Comparison of ENCODE assay signal across 34 mouse cellular contexts in the genomic region with DNA sequence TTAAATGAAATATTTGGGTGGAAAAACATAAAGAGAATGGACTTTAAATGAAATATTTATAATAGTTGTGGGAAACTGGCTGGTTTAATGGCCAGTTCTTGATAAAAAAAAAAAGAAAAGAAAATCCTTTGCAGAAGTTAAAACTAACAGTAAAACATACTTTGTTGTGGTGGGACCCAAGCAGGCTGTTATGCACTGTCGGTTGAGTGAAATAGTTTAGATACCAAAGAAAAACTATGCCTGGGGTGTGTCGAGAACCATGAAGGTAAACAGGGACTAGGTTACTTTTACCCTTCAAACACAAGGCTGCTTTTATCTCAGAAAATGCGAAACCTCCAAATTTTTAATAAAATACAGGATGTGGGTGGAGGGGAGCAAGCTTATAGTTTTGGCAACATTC.
"Had no signal": no experiment of that assay in that cellular context is flagged by ENCODE, and none has a peak within 500 bp of the region (broad histone marks: within the 10 kb centered on the region; RNA-seq: fewer than 3 reads in every experiment).

No protein-coding gene starts in this region.

- H3K9ac ChIP-seq: heart, embryonic 13.5 days; heart, embryonic 15.5 days; hindbrain, embryonic 12.5 days; hindbrain, embryonic 13.5 days; hindbrain, embryonic 14.5 days; hindbrain, embryonic 15.5 days; intestine, embryonic 15.5 days; kidney, embryonic 15.5 days had no signal

- H3K4me3 ChIP-seq: heart, embryonic 10.5 days; heart, embryonic 13.5 days; heart, embryonic 15.5 days; hindbrain, embryonic 10.5 days; hindbrain, embryonic 12.5 days; hindbrain, embryonic 13.5 days; hindbrain, embryonic 15.5 days; intestine, embryonic 15.5 days; kidney, embryonic 15.5 days; layer of hippocampus, adult 2 months had no signal

- DNase-seq: heart, postnatal 10 days; heart, postnatal 14 days; heart, postnatal 36 days; heart, postnatal 4 days; kidney, adult 11 months; kidney, adult 18-20 months; kidney, adult 2 months; kidney, adult 8-10 months; kidney, adult 9 months; kidney, postnatal 10 days; kidney, postnatal 14 days; kidney, postnatal 25 days; kidney, postnatal 36 days; kidney, postnatal 4 days; layer of hippocampus, adult 9-11 months; layer of hippocampus, postnatal 36 days had no signal

- ATAC-seq: hindbrain, embryonic 16.5 days; hindbrain, postnatal 0 days; inflammation-experienced regulatory T-cells, adult 6 months; intestine, embryonic 15.5 days; intestine, embryonic 16.5 days; intestine, postnatal 0 days had no signal

- H3K27ac ChIP-seq: heart, embryonic 10.5 days; heart, embryonic 13.5 days; heart, embryonic 15.5 days; hindbrain, embryonic 10.5 days; hindbrain, embryonic 12.5 days; hindbrain, embryonic 13.5 days; hindbrain, embryonic 14.5 days; hindbrain, embryonic 15.5 days; hindbrain, postnatal 0 days; intestine, embryonic 15.5 days; kidney, embryonic 15.5 days; kidney, postnatal 0 days; layer of hippocampus, adult 2 months had no signal

- H3K27me3 ChIP-seq: heart, embryonic 13.5 days; heart, embryonic 15.5 days; hindbrain, embryonic 12.5 days; hindbrain, embryonic 13.5 days; hindbrain, embryonic 15.5 days; intestine, embryonic 15.5 days; kidney, embryonic 15.5 days had no signal

- H3K4me1 ChIP-seq: heart, embryonic 15.5 days; hindbrain, embryonic 12.5 days; hindbrain, embryonic 15.5 days; intestine, embryonic 15.5 days; kidney, embryonic 15.5 days had no signal

- H3K36me3 ChIP-seq: heart, embryonic 10.5 days; heart, embryonic 13.5 days; heart, embryonic 15.5 days; hindbrain, embryonic 10.5 days; hindbrain, embryonic 12.5 days; hindbrain, embryonic 13.5 days; hindbrain, embryonic 15.5 days; intestine, embryonic 15.5 days; kidney, embryonic 15.5 days had no signal

- H3K4me2 ChIP-seq: heart, embryonic 11.5 days; heart, embryonic 13.5 days; heart, embryonic 15.5 days; hindbrain, embryonic 12.5 days; hindbrain, embryonic 13.5 days; hindbrain, embryonic 14.5 days; hindbrain, embryonic 15.5 days; intestine, embryonic 15.5 days; kidney, embryonic 15.5 days had no signal

- H3K9me3 ChIP-seq: heart, embryonic 10.5 days; heart, embryonic 13.5 days; heart, embryonic 15.5 days; hindbrain, embryonic 10.5 days; hindbrain, embryonic 12.5 days; hindbrain, embryonic 13.5 days; hindbrain, embryonic 15.5 days; intestine, embryonic 15.5 days; kidney, embryonic 15.5 days had no signal
